Mouse (Mus musculus) intestine, postnatal 0 days (tissue): ENCODE measurements around the gene Anln. TPM values are rescaled to one million over a fixed set of nuclear protein-coding genes. Genes with fewer than 3 reads are reported as not detected.

ENCODE experiments used
- ATAC-seq: fragments of 200-750 bp; cut with Nextera tagmentation; 2 replicates; pipeline ENCODE4 v1.8.0; 2017; ENCODE audit warnings: mild to moderate bottlenecking, moderate TSS enrichment, moderate library complexity
- H3K27ac ChIP-seq: fragments of 300-500 bp; sonication (generic); 2 replicates; pipeline ENCODE4 v1.5.1; 2014; ENCODE audit warnings: mild to moderate bottlenecking, low read depth, low read length, moderate library complexity
- H3K27me3 ChIP-seq: fragments of 300-500 bp; sonication (generic); replicated peaks from 2 replicates; pipeline ENCODE4 v1.6.1; 2014; ENCODE audit warnings: low read length, mixed read lengths; ENCODE audit not compliant: control insufficient read depth, insufficient read depth
- H3K36me3 ChIP-seq: fragments of 300-500 bp; sonication (generic); 2 replicates; pipeline ENCODE4 v1.6.1; 2014; ENCODE audit warnings: mild to moderate bottlenecking, moderate library complexity; ENCODE audit not compliant: control insufficient read depth, insufficient read depth
- H3K4me1 ChIP-seq: fragments of 300-500 bp; sonication (generic); replicated peaks from 2 replicates; pipeline ENCODE4 v1.6.1; 2014; ENCODE audit warnings: antibody characterized with exemption, low read length, mixed read lengths; ENCODE audit not compliant: control insufficient read depth, insufficient read depth
- H3K4me2 ChIP-seq: fragments of 300-500 bp; sonication (generic); replicated peaks from 2 replicates; pipeline ENCODE4 v1.6.1; 2014; ENCODE audit warnings: low read depth, mild to moderate bottlenecking, moderate library complexity
- H3K4me3 ChIP-seq: fragments of 300-500 bp; sonication (generic); 2 replicates; pipeline ENCODE4 v1.5.1; 2014; ENCODE audit warnings: low read depth, low read length
- H3K9ac ChIP-seq: fragments of 300-500 bp; sonication (generic); 2 replicates; pipeline ENCODE4 v1.6.1; 2014; ENCODE audit warnings: mild to moderate bottlenecking, low read depth, low read length
- H3K9me3 ChIP-seq: fragments of 300-500 bp; sonication (generic); 2 replicates; pipeline ENCODE4 v1.6.1; 2016; ENCODE audit warnings: mixed run types; ENCODE audit not compliant: control insufficient read depth
- CTCF ChIP-seq: sonication (generic); IDR thresholded peaks from 2 replicates; pipeline ENCODE4 v1.5.1; 2016; ENCODE audit warnings: low read depth, mild to moderate bottlenecking, control low read depth, antibody characterized with exemption, moderate library complexity
- WGBS: fragments of 180-500 bp; shearing (Covaris S2); extraction: QIAGEN DNeasy Blood & Tissue Kit; methylation state at CpG from one replicate; pipeline ENCODE4 v1.1.7; 2014; 5-methylcytosine and 5-hydroxymethylcytosine counted together
- polyA plus RNA-seq: library from polyadenylated mRNA; unstranded; fragments of >200 nt; fragmentation: Nextera tagmentation; extraction: Ambion mirVana; gene quantifications from 2 replicates; pipeline ENCODE4 v1.2.1, GENCODE M21; 2015

The Anln gene
- polyA plus RNA-seq, 1 experiment from 2014 or later, result 10.9 TPM

GRCm38 (mm10) chr9:22389736-22390245 lies 803 bp upstream of the Anln start:
- Histone ChIP-seq H3K27ac (no peak overlapping the region), H3K4me3 (peak overlapping the region; percentile 79), H3K9ac (peak overlapping the region; percentile 76), H3K9me3 (no peaks in the 10 kb centered on the region), H3K27me3 (no peaks in the 10 kb centered on the region), H3K36me3 (no peaks in the 10 kb centered on the region), H3K4me2 (peak overlapping the region; percentile 95), H3K4me1 (peaks cover 4% of the 10 kb centered on the region; the same call in 1 of the 2 replicates)
- no peak for ATAC-seq
- TF ChIP-seq CTCF, result no peak
- WGBS, result 61% methylated on average over 6 of the region's 6 CpGs

- Histone ChIP-seq H3K9ac (peak overlapping the region; percentile 76), H3K36me3 (no peaks in the 10 kb centered on the region), H3K4me2 (peak overlapping the region; percentile 95), H3K27ac (peak overlapping the region; percentile 75), H3K27me3 (no peaks in the 10 kb centered on the region), H3K4me1 (peaks cover 4% of the 10 kb centered on the region; the same call in 1 of the 2 replicates), H3K9me3 (no peaks in the 10 kb centered on the region), H3K4me3 (peak overlapping the region; percentile 79)
- TF ChIP-seq CTCF, result no peak
- peak; percentile 53 for ATAC-seq
- under 1% methylated on average over 41 of the region's 41 CpGs for WGBS
These were observed 497 bp downstream of the Anln start for GRCm38 (mm10) chr9:22388401-22388980.

GRCm38 (mm10) chr9:22387901-22388300 lies 1.1 kb downstream of the Anln start:
- peak overlapping the region; percentile 95 for H3K4me2 ChIP-seq
- H3K36me3 ChIP-seq, result no peaks in the 10 kb centered on the region
- no peaks in the 10 kb centered on the region for H3K27me3 ChIP-seq
- WGBS, result 13% methylated on average over 6 of the region's 6 CpGs
- H3K9ac ChIP-seq, result peak overlapping the region; percentile 76; the same call in 1 of the 2 replicates
- TF ChIP-seq CTCF, result no peak
- H3K27ac ChIP-seq, result peak overlapping the region; percentile 75; the same call in 1 of the 2 replicates
- peaks cover 4% of the 10 kb centered on the region; the same call in 1 of the 2 replicates for H3K4me1 ChIP-seq
- H3K4me3 ChIP-seq, result peak overlapping the region; percentile 79
- ATAC-seq, result no peak
- no peaks in the 10 kb centered on the region for H3K9me3 ChIP-seq

GRCm38 (mm10) chr9:22385890-22386289 lies 3.1 kb downstream of the Anln start:
- Histone ChIP-seq H3K9ac (no peak overlapping the region), H3K27me3 (no peaks in the 10 kb centered on the region), H3K9me3 (no peaks in the 10 kb centered on the region), H3K4me1 (peaks cover 4% of the 10 kb centered on the region; the same call in 1 of the 2 replicates), H3K36me3 (peaks cover 15% of the 10 kb centered on the region; the same call in 1 of the 2 replicates), H3K27ac (no peak overlapping the region), H3K4me3 (no peak overlapping the region), H3K4me2 (no peak overlapping the region)
- TF ChIP-seq CTCF, result no peak
- ATAC-seq, result no peak
- WGBS, result 50% methylated on average over 2 of the region's 2 CpGs

- H3K36me3 ChIP-seq, result peaks cover 48% of the 10 kb centered on the region
- no peak overlapping the region for H3K27ac ChIP-seq
These were observed 12.9 kb downstream of the Anln start for GRCm38 (mm10) chr9:22376086-22376485.

GRCm38 (mm10) chr9:22372760-22373159 lies 16.2 kb downstream of the Anln start:
- Histone ChIP-seq H3K4me2 (no peak overlapping the region), H3K27me3 (no peaks in the 10 kb centered on the region), H3K4me3 (no peak overlapping the region), H3K4me1 (no peaks in the 10 kb centered on the region), H3K9ac (no peak overlapping the region), H3K36me3 (peaks cover 55% of the 10 kb centered on the region), H3K9me3 (no peaks in the 10 kb centered on the region), H3K27ac (no peak overlapping the region; the same call in 1 of the 2 replicates)
- 98% methylated on average over 4 of the region's 4 CpGs for WGBS
- ATAC-seq, result no peak
- TF ChIP-seq CTCF, result peak; percentile 52

More at GRCm38 (mm10) chr9:22376086-22376485, 12.9 kb downstream of the Anln start:
- Histone ChIP-seq H3K4me2 (no peak overlapping the region), H3K9me3 (no peaks in the 10 kb centered on the region), H3K4me3 (no peak overlapping the region), H3K4me1 (no peaks in the 10 kb centered on the region), H3K9ac (no peak overlapping the region), H3K27me3 (no peaks in the 10 kb centered on the region)
- TF ChIP-seq CTCF, result no peak
- WGBS, result 85% methylated on average over 5 of the region's 5 CpGs
- no peak for ATAC-seq
